Mouse (Mus musculus): Measurements from ENCODE around the gene Clec4f. TPM values are rescaled to one million over a fixed set of nuclear protein-coding genes. Genes with fewer than 3 reads are reported as not detected.

Clec4f gene
- polyA plus RNA-seq (2016; fragmentation: Nextera tagmentation; extraction: Ambion mirVana), result 2.1 and 2.9 TPM in 2 replicates

- 80% methylated on average over 2 of the region's 2 CpGs for WGBS (ENCODE audit: insufficient replicate concordance)
These were observed at the start of gene Clec4f for GRCm38 (mm10) chr6:83656087-83656486. TSS of gene Clec4f (minus strand) at chr6:83656187.

GRCm38 (mm10) chr6:83704701-83705100, 48.7 kb upstream of the Clec4f start:
- Histone ChIP-seq H3K4me2 (no peak overlapping the region), H3K9me3 (replicated peaks) (no peaks in the 10 kb centered on the region), H3K4me3 (no peak overlapping the region), H3K4me1 (no peaks in the 10 kb centered on the region), H3K27ac (no peak overlapping the region), H3K27me3 (replicated peaks) (peaks cover 99% of the 10 kb centered on the region), H3K36me3 (no peaks in the 10 kb centered on the region), H3K9ac (no peak overlapping the region)
- no peak for ATAC-seq
- 20% methylated on average over 5 of the region's 5 CpGs for WGBS (ENCODE audit: insufficient replicate concordance)

More at GRCm38 (mm10) chr6:83656087-83656486, at the start of gene Clec4f:
- H3K27ac ChIP-seq, result no peak within 1 kb of the TSS
- ATAC-seq, result no peak
- no peaks in the 10 kb centered on the region for H3K36me3 ChIP-seq
- H3K4me2 ChIP-seq, result no peak within 1 kb of the TSS
- H3K4me1 ChIP-seq, result no peaks in the 10 kb centered on the region
- H3K9me3 ChIP-seq (replicated peaks), result no peaks in the 10 kb centered on the region
- H3K9ac ChIP-seq, result no peak within 1 kb of the TSS
- H3K27me3 ChIP-seq (replicated peaks), result peaks cover 5% of the 10 kb centered on the region; the same call in 1 of the 2 replicates
- no peak within 1 kb of the TSS for H3K4me3 ChIP-seq

GRCm38 (mm10) chr6:83704294-83704693, 48.3 kb upstream of the Clec4f start:
- no peaks in the 10 kb centered on the region for H3K9me3 ChIP-seq (replicated peaks)
- 19% methylated on average over 1 of the region's 1 CpGs for WGBS (ENCODE audit: insufficient replicate concordance)
- no peak overlapping the region for H3K4me3 ChIP-seq
- H3K27me3 ChIP-seq (replicated peaks), result peaks cover 99% of the 10 kb centered on the region
- no peaks in the 10 kb centered on the region for H3K36me3 ChIP-seq
- no peak overlapping the region for H3K4me2 ChIP-seq
- no peak overlapping the region for H3K9ac ChIP-seq
- no peak for ATAC-seq
- H3K4me1 ChIP-seq, result no peaks in the 10 kb centered on the region
- H3K27ac ChIP-seq, result no peak overlapping the region

- Histone ChIP-seq H3K4me3 (no peak overlapping the region), H3K4me2 (no peak overlapping the region), H3K9ac (no peak overlapping the region), H3K9me3 (replicated peaks) (no peaks in the 10 kb centered on the region), H3K36me3 (no peaks in the 10 kb centered on the region), H3K27ac (no peak overlapping the region), H3K4me1 (no peaks in the 10 kb centered on the region), H3K27me3 (replicated peaks) (peaks cover 99% of the 10 kb centered on the region)
- no peak for ATAC-seq
- WGBS (ENCODE audit: insufficient replicate concordance), result under 1% methylated on average over 10 of the region's 10 CpGs
These were observed 47.7 kb upstream of the Clec4f start for GRCm38 (mm10) chr6:83703722-83704078.

GRCm38 (mm10) chr6:83703000-83703721, 47.2 kb upstream of the Clec4f start:
- Histone ChIP-seq H3K9ac (no peak overlapping the region), H3K9me3 (replicated peaks) (no peaks in the 10 kb centered on the region), H3K36me3 (no peaks in the 10 kb centered on the region), H3K4me1 (no peaks in the 10 kb centered on the region), H3K4me2 (no peak overlapping the region), H3K27me3 (replicated peaks) (peaks cover 99% of the 10 kb centered on the region), H3K4me3 (no peak overlapping the region), H3K27ac (no peak overlapping the region)
- 2% methylated on average over 27 of the region's 27 CpGs for WGBS (ENCODE audit: insufficient replicate concordance)
- ATAC-seq, result no peak

- no peaks in the 10 kb centered on the region for H3K9me3 ChIP-seq (replicated peaks)
- no peaks in the 10 kb centered on the region for H3K4me1 ChIP-seq
- H3K4me3 ChIP-seq, result no peak overlapping the region
- H3K4me2 ChIP-seq, result no peak overlapping the region
- peaks cover 99% of the 10 kb centered on the region for H3K27me3 ChIP-seq (replicated peaks)
- no peak overlapping the region for H3K27ac ChIP-seq
- H3K9ac ChIP-seq, result no peak overlapping the region
- WGBS (ENCODE audit: insufficient replicate concordance), result 2% methylated on average over 53 of the region's 53 CpGs
- ATAC-seq, result no peak
- no peaks in the 10 kb centered on the region for H3K36me3 ChIP-seq
These were observed 46.4 kb upstream of the Clec4f start for GRCm38 (mm10) chr6:83702146-83702999.

- H3K4me2 ChIP-seq, result no peak overlapping the region
- no peaks in the 10 kb centered on the region for H3K9me3 ChIP-seq (replicated peaks)
- no peaks in the 10 kb centered on the region for H3K36me3 ChIP-seq
- H3K27me3 ChIP-seq (replicated peaks), result peaks cover 99% of the 10 kb centered on the region
- no peak for ATAC-seq
- H3K9ac ChIP-seq, result no peak overlapping the region
- H3K4me1 ChIP-seq, result no peaks in the 10 kb centered on the region
- no peak overlapping the region for H3K4me3 ChIP-seq
- WGBS (ENCODE audit: insufficient replicate concordance), result 3% methylated on average over 11 of the region's 11 CpGs
- H3K27ac ChIP-seq, result no peak overlapping the region
These were observed 45.0 kb upstream of the Clec4f start for GRCm38 (mm10) chr6:83701001-83701400.

- H3K9ac ChIP-seq, result no peak overlapping the region
- no peaks in the 10 kb centered on the region for H3K36me3 ChIP-seq
- WGBS (ENCODE audit: insufficient replicate concordance), result 5% methylated on average over 5 of the region's 5 CpGs
- peaks cover 99% of the 10 kb centered on the region for H3K27me3 ChIP-seq (replicated peaks)
- H3K4me1 ChIP-seq, result no peaks in the 10 kb centered on the region
- no peak for ATAC-seq
- no peak overlapping the region for H3K4me3 ChIP-seq
- H3K4me2 ChIP-seq, result no peak overlapping the region
- no peaks in the 10 kb centered on the region for H3K9me3 ChIP-seq (replicated peaks)
- no peak overlapping the region for H3K27ac ChIP-seq
These were observed 44.0 kb upstream of the Clec4f start for GRCm38 (mm10) chr6:83699971-83700370.

GRCm38 (mm10) chr6:83697932-83698331, 41.9 kb upstream of the Clec4f start:
- Histone ChIP-seq H3K9me3 (replicated peaks) (no peaks in the 10 kb centered on the region), H3K4me1 (no peaks in the 10 kb centered on the region), H3K27ac (no peak overlapping the region), H3K36me3 (no peaks in the 10 kb centered on the region), H3K4me2 (no peak overlapping the region), H3K9ac (no peak overlapping the region), H3K27me3 (replicated peaks) (peaks cover 99% of the 10 kb centered on the region), H3K4me3 (no peak overlapping the region)
- no peak for ATAC-seq
- 6% methylated on average over 8 of the region's 8 CpGs for WGBS (ENCODE audit: insufficient replicate concordance)

GRCm38 (mm10) chr6:83696684-83697083, 40.7 kb upstream of the Clec4f start:
- ATAC-seq, result no peak
- no peak overlapping the region for H3K27ac ChIP-seq
- H3K36me3 ChIP-seq, result no peaks in the 10 kb centered on the region
- WGBS (ENCODE audit: insufficient replicate concordance), result 3% methylated on average over 7 of the region's 7 CpGs
- no peak overlapping the region for H3K4me2 ChIP-seq
- no peaks in the 10 kb centered on the region for H3K4me1 ChIP-seq
- no peaks in the 10 kb centered on the region for H3K9me3 ChIP-seq (replicated peaks)
- H3K4me3 ChIP-seq, result no peak overlapping the region
- no peak overlapping the region for H3K9ac ChIP-seq
- H3K27me3 ChIP-seq (replicated peaks), result peaks cover 99% of the 10 kb centered on the region

- Histone ChIP-seq H3K27ac (no peak overlapping the region), H3K4me1 (no peaks in the 10 kb centered on the region), H3K4me2 (no peak overlapping the region), H3K36me3 (no peaks in the 10 kb centered on the region), H3K27me3 (replicated peaks) (peaks cover 99% of the 10 kb centered on the region), H3K9me3 (replicated peaks) (no peaks in the 10 kb centered on the region), H3K4me3 (no peak overlapping the region), H3K9ac (no peak overlapping the region)
- ATAC-seq, result no peak
- 6% methylated on average over 3 of the region's 3 CpGs for WGBS (ENCODE audit: insufficient replicate concordance)
These were observed 39.7 kb upstream of the Clec4f start for GRCm38 (mm10) chr6:83695731-83696130.

- Histone ChIP-seq H3K4me1 (no peaks in the 10 kb centered on the region), H3K27ac (no peak overlapping the region), H3K27me3 (replicated peaks) (peaks cover 98% of the 10 kb centered on the region), H3K36me3 (no peaks in the 10 kb centered on the region), H3K4me3 (no peak overlapping the region), H3K9me3 (replicated peaks) (no peaks in the 10 kb centered on the region), H3K9ac (no peak overlapping the region), H3K4me2 (no peak overlapping the region)
- WGBS (ENCODE audit: insufficient replicate concordance), result 2% methylated on average over 9 of the region's 9 CpGs
- ATAC-seq, result no peak
These were observed 37.8 kb upstream of the Clec4f start for GRCm38 (mm10) chr6:83693835-83694234.

Measured in liver, embryonic 12.5 days (tissue).